8 mouse cellular contexts compared by ENCODE assay signal in genomic region chr2:48816141-48817028, GRCm38 (mm10). TPM values are rescaled to one million over a fixed set of nuclear protein-coding genes. Genes with fewer than 3 reads are reported as not detected.
DNase-seq lines count a peak whose midpoint lies in the region; ATAC-seq and TF ChIP-seq lines count a peak whose summit lies in the region.

No protein-coding gene starts in this region.

- H3K9ac ChIP-seq in heart, adult 2 months (ENCODE audit: low read depth, low read length): peak overlapping the region; percentile 59
- H3K9ac ChIP-seq in hindbrain, embryonic 14.5 days: peak overlapping the region; percentile 94
- peak overlapping the region; percentile 93 for H3K9ac ChIP-seq in midbrain, embryonic 12.5 days (replicated peaks)

- H3K27me3 ChIP-seq in heart, adult 2 months (ENCODE audit: control insufficient read depth, insufficient read depth, low read length): no peaks in the 10 kb centered on the region
- H3K27me3 ChIP-seq in hindbrain, embryonic 14.5 days (ENCODE audit: control insufficient read depth, insufficient read depth, low read length): no peaks in the 10 kb centered on the region
- H3K27me3 ChIP-seq in midbrain, embryonic 12.5 days: no peaks in the 10 kb centered on the region

- H3K4me1 ChIP-seq in heart, adult 2 months (ENCODE audit: control insufficient read depth, insufficient read depth, low read length): peaks cover 3% of the 10 kb centered on the region
- H3K4me1 ChIP-seq in cortical plate, adult 2 months (ENCODE audit: control insufficient read depth, insufficient read depth, low read length): peaks cover 3% of the 10 kb centered on the region; the same call in 1 of the 2 replicates
- H3K4me1 ChIP-seq in hindbrain, embryonic 14.5 days (replicated peaks; ENCODE audit: control insufficient read depth, insufficient read depth, low read length): peaks cover 22% of the 10 kb centered on the region; the same call in 1 of the 2 replicates
- peaks cover 12% of the 10 kb centered on the region for H3K4me1 ChIP-seq in midbrain, embryonic 12.5 days

- ATAC-seq in hindbrain, embryonic 14.5 days (ENCODE audit: low FRiP score): no peak
- no peak for ATAC-seq in midbrain, embryonic 12.5 days (ENCODE audit: low FRiP score, low read depth)

- no peak for TF ChIP-seq CTCF in heart, adult 2 months (IDR thresholded peaks at IDR 0.05)
- TF ChIP-seq CTCF in cortical plate, adult 2 months (IDR thresholded peaks at IDR 0.05; ENCODE audit: extremely low read depth, insufficient read depth, low read length): no peak

- H3K4me3 ChIP-seq in heart, adult 2 months: peak overlapping the region; percentile 68
- peak overlapping the region; percentile 95 for H3K4me3 ChIP-seq in cortical plate, adult 2 months (ENCODE audit: insufficient read depth, low read length)
- peak overlapping the region; percentile 55 for H3K4me3 ChIP-seq in hindbrain, embryonic 14.5 days (replicated peaks; ENCODE audit: low read length)
- peak overlapping the region; percentile 85 for H3K4me3 ChIP-seq in midbrain, embryonic 12.5 days

- peak overlapping the region; percentile 56 for H3K4me2 ChIP-seq in hindbrain, embryonic 14.5 days (replicated peaks)
- peak overlapping the region; percentile 73 for H3K4me2 ChIP-seq in midbrain, embryonic 12.5 days (replicated peaks)

- no peaks in the 10 kb centered on the region for H3K9me3 ChIP-seq in hindbrain, embryonic 14.5 days (ENCODE audit: control insufficient read depth, low read length)
- no peaks in the 10 kb centered on the region for H3K9me3 ChIP-seq in midbrain, embryonic 12.5 days

- intact Hi-C loops in heart, adult 2 months (cut with DNase I): loop anchor here (10.0 kb wide), 1 partner anchor 342 kb away; no protein-coding TSS in a partner anchor

- peaks cover 10% of the 10 kb centered on the region for H3K36me3 ChIP-seq in heart, adult 2 months (ENCODE audit: control insufficient read depth, insufficient read depth, low read length)
- no peaks in the 10 kb centered on the region for H3K36me3 ChIP-seq in hindbrain, embryonic 14.5 days (replicated peaks; ENCODE audit: control insufficient read depth, insufficient read depth)
- no peaks in the 10 kb centered on the region for H3K36me3 ChIP-seq in midbrain, embryonic 12.5 days

- no peak for TF ChIP-seq POLR2A in heart, adult 2 months (IDR thresholded peaks at IDR 0.05; ENCODE audit: insufficient read depth, low read depth, low read length)
- no peak for TF ChIP-seq POLR2A in cortical plate, adult 2 months (IDR thresholded peaks at IDR 0.05; ENCODE audit: extremely low read depth, insufficient read depth, low read length)

- no peak for DNase-seq in heart, adult 2 months
- DNase-seq in heart, adult 11 months: no peak
- DNase-seq in hindbrain, embryonic 14.5 days (ENCODE audit: low spot score): peak; percentile 35
- DNase-seq in cerebellum, adult 18-20 months: no peak
- no peak for DNase-seq in adrenal gland, postnatal 36 days
- no peak for DNase-seq in left cerebral cortex, adult 8-10 months (ENCODE audit: low spot score in 2 of 2)

- WGBS in heart, adult 2 months: 17% methylated on average over 9 of the region's 9 CpGs
- WGBS in hindbrain, embryonic 14.5 days: 14% methylated on average over 9 of the region's 9 CpGs
- WGBS in midbrain, embryonic 12.5 days: 25% methylated on average over 9 of the region's 9 CpGs

- H3K27ac ChIP-seq in heart, adult 2 months: peak overlapping the region; percentile 15
- H3K27ac ChIP-seq in cortical plate, adult 2 months (ENCODE audit: insufficient read depth, low read length): no peak overlapping the region
- H3K27ac ChIP-seq in hindbrain, embryonic 14.5 days: peak overlapping the region; percentile 98
- peak overlapping the region; percentile 30; the same call in 1 of the 2 replicates for H3K27ac ChIP-seq in midbrain, embryonic 12.5 days (replicated peaks)

- no peaks in the 10 kb centered on the region; the same call in 1 of the 2 replicates for H3K79me2 ChIP-seq in heart, adult 2 months (replicated peaks; ENCODE audit: control insufficient read depth, insufficient read depth, low read length)

- no peak for TF ChIP-seq EP300 in heart, adult 2 months (IDR thresholded peaks at IDR 0.05; ENCODE audit: insufficient read depth, low read depth, low read length)

RNA-seq across cellular contexts. Expression of gene Acvr2a, which starts 2.5 kb away (rescaled TPM):
- 10 to 100 TPM; 14.8 to 15.6 TPM for total RNA-seq in heart, adult 2 months (2021)
- 3.4 and 6.3 TPM in 2 replicates for polyA plus RNA-seq in heart, adult 2 months (2012; rRNA removed)
- 20.1 and 20.5 TPM in 2 replicates for polyA plus RNA-seq in cortical plate, adult 2 months (2012; rRNA removed)
- 66.7 and 77.5 TPM in 2 replicates for polyA plus RNA-seq in hindbrain, embryonic 14.5 days (2014; fragmentation: Nextera tagmentation; extraction: Ambion mirVana)
- polyA plus RNA-seq in midbrain, embryonic 12.5 days (2016; fragmentation: Nextera tagmentation; extraction: Ambion mirVana): 37.0 and 40.7 TPM in 2 replicates
- total RNA-seq in adrenal gland, postnatal 36 days (2021): 10 to 100 TPM; 17.1 to 24.8 TPM
- 10 to 100 TPM; 34.2 to 42.0 (median 39.3) TPM for total RNA-seq in left cerebral cortex, adult 8-10 months (2022)
